Mouse (Mus musculus): ENCODE measurements around the gene Smim5. TPM values are rescaled to one million over a fixed set of nuclear protein-coding genes. Genes with fewer than 3 reads are reported as not detected.

The Smim5 gene
- polyA plus RNA-seq, 1 experiment: 1.3 TPM

DNA sequence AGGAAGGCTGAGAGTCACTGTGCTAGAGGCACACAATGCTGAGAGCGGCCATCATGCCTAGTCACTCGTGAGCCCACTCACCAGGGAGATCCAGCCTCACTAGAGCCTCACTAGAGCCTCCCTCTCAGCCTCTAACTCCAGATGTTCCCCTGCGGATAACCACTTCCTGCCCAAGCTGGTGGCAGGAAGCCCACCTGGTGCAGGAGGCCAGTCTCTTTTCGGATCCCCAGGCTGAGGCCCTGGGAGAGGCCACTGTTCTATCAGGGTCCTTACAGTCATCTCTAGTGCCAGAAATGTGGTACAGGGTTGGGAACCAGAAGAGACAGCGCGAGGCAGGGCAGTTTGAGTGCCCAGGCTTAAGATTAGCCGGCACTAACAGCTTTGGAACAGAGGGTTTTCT lies 1.3 kb upstream of the Smim5 start:
- no peak for DNase-seq
- WGBS: 79% methylated on average over 7 of the region's 7 CpGs
- Histone ChIP-seq H3K4me1 (ENCODE audit: control insufficient read depth, insufficient read depth, low read length) (no peaks in the 10 kb centered on the region), H3K27me3 (ENCODE audit: control insufficient read depth, insufficient read depth, low read length) (no peaks in the 10 kb centered on the region), H3K4me3 (replicated peaks; ENCODE audit: insufficient read depth, low read depth, low read length) (no peak overlapping the region), H3K27ac (ENCODE audit: insufficient read depth, low read length) (no peak overlapping the region)
- TF ChIP-seq POLR2A (IDR thresholded peaks at IDR 0.05; ENCODE audit: borderline replicate concordance, insufficient read depth, low read length) (no peak), CTCF (IDR thresholded peaks at IDR 0.05; ENCODE audit: borderline replicate concordance, insufficient read depth, low read depth, low read length) (no peak)

DNA sequence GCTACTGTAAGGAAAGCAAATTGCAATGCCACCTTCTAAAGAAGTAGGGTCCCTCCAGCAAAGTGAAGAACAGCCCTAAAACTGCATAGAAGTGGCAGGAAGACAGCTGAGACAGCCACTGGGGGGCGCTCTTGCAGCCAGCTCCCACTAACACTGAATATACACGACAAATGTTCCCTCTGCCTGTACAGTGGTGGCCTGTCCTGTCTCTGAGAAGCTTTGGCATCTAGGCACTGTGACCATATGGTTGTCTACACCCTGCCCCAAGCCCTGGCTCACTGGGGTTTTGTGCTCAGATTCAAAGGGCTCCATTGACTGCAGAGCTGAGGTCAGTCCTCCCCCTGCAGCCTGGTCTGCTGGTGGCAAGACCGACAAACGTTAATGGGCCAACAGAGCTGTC lies 880 bp upstream of the Smim5 start:
- TF ChIP-seq CTCF (IDR thresholded peaks at IDR 0.05; ENCODE audit: borderline replicate concordance, insufficient read depth, low read depth, low read length) (peak; percentile 66), POLR2A (IDR thresholded peaks at IDR 0.05; ENCODE audit: borderline replicate concordance, insufficient read depth, low read length) (no peak)
- 1% methylated on average over 4 of the region's 4 CpGs for WGBS
- Histone ChIP-seq H3K27ac (ENCODE audit: insufficient read depth, low read length) (no peak overlapping the region), H3K27me3 (ENCODE audit: control insufficient read depth, insufficient read depth, low read length) (no peaks in the 10 kb centered on the region), H3K4me1 (ENCODE audit: control insufficient read depth, insufficient read depth, low read length) (no peaks in the 10 kb centered on the region), H3K4me3 (replicated peaks; ENCODE audit: insufficient read depth, low read depth, low read length) (no peak overlapping the region)
- peak; percentile 73 to 87 for DNase-seq

DNA sequence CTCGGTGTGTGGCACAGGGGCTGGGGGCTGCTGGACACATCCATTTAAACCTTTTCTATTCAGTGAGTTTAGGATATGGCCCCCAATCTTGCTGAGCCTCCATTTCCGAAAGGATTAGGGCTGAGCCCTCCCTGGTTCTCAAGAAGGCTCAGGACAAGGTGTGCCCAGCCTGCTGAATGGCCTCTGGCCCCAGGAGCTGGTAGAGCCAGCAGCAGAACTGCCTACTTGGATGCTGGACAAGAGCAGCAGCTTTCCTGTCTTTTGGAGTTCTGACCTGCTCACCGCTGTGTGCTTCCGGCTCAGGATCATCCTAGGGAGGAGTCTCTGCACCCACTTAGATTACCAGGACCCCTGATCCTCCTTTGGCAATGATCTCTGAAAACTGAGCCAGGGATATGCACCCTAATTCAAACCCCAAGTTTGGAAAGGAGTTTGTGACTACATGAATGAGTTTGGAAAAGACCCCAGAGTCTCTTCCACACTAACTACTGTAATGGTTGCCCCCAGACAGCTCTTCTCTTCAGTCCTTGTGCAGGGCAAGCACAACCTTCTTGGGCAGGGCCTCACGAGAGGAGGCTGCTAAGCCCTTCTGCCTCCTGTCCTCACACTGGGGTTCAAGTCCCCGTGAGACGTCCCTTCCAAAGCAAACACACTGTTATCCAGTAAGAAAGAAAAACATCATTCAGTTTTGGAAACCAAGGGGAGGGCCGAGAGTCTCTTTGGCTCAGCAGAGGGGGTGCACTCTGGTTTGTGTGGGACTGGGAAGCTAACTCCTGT lies 983 bp downstream of the Smim5 start:
- Histone ChIP-seq H3K27me3 (ENCODE audit: control insufficient read depth, insufficient read depth, low read length) (no peaks in the 10 kb centered on the region), H3K4me3 (replicated peaks; ENCODE audit: insufficient read depth, low read depth, low read length) (no peak overlapping the region), H3K27ac (ENCODE audit: insufficient read depth, low read length) (no peak overlapping the region), H3K4me1 (ENCODE audit: control insufficient read depth, insufficient read depth, low read length) (no peaks in the 10 kb centered on the region)
- no peak for DNase-seq
- WGBS: 88% methylated on average over 8 of the region's 8 CpGs
- TF ChIP-seq POLR2A (IDR thresholded peaks at IDR 0.05; ENCODE audit: borderline replicate concordance, insufficient read depth, low read length) (no peak), CTCF (IDR thresholded peaks at IDR 0.05; ENCODE audit: borderline replicate concordance, insufficient read depth, low read depth, low read length) (no peak)

DNA sequence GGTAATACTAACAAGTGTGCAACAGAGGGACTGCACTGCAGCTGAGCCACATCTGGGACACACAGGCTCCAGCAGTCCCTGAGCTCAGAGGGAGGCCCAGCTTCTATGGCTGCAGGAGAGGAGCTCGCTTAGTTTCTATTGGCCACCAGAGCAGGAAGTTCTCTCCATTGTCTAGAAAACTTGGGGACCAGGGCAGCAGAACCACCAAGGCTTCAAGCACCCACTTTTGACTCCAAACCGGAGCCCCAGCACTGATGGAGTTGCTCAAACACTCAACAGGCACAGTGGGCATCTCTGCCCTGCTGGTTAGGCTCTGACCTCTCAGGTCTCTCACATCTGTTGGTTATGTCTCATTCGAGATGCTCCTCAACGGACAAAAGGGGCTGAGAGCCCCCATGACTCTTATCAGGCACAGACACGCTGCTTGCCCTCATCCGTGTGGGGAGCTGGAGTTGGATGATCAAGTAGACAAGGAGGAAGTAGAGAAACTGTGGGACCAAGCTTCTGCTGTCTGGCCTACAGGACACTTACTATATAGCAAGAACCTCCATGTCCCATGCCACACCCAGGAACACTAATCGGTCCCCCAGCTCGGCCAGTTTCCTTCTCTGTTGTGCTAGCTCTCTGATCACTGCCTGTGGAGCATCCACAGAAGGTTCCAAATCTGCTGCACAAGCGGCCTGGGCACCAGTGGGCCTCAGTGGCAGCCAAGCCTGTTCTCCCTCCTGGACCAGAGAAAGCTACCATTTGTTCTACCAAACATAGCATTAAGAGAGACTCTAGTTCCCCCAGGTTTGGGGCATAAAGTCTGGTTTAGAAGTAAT lies 1.8 kb downstream of the Smim5 start:
- H3K27me3 ChIP-seq (ENCODE audit: control insufficient read depth, insufficient read depth, low read length): no peaks in the 10 kb centered on the region
- no peak for DNase-seq
- no peak for TF ChIP-seq POLR2A (IDR thresholded peaks at IDR 0.05; ENCODE audit: borderline replicate concordance, insufficient read depth, low read length)
- no peak for TF ChIP-seq CTCF (IDR thresholded peaks at IDR 0.05; ENCODE audit: borderline replicate concordance, insufficient read depth, low read depth, low read length)
- H3K4me1 ChIP-seq (ENCODE audit: control insufficient read depth, insufficient read depth, low read length): no peaks in the 10 kb centered on the region
- 92% methylated on average over 9 of the region's 9 CpGs for WGBS
- H3K4me3 ChIP-seq (replicated peaks; ENCODE audit: insufficient read depth, low read depth, low read length): no peak overlapping the region
- no peak overlapping the region for H3K27ac ChIP-seq (ENCODE audit: insufficient read depth, low read length)

- TF ChIP-seq POLR2A (IDR thresholded peaks at IDR 0.05; ENCODE audit: borderline replicate concordance, insufficient read depth, low read length) (no peak), CTCF (IDR thresholded peaks at IDR 0.05; ENCODE audit: borderline replicate concordance, insufficient read depth, low read depth, low read length) (no peak)
- 80% methylated on average over 5 of the region's 5 CpGs for WGBS
- no peak for DNase-seq
Observed at GRCm38 (mm10) chr11:115902177-115902576, 2.4 kb downstream of the Smim5 start.

DNA sequence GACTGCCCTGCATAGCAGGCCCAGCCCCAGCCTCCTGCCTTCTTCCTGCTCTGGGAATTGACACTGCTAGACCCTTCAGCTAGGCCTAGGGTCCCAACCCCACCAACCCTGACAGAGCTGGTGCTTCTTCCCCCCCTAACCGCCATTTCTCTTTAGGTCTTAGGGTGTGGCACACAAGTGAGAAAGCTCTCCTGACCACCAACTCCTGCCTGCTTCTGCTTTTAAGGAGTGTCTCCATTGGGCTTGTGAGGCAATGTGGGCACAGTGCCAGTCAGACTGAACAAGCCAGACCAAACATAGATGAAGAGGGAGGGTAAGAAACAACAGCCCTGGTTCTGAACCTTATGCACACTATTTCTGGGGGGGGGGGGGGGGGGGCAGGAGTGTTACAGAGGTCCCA lies 3.1 kb downstream of the Smim5 start:
- no peaks in the 10 kb centered on the region for H3K4me1 ChIP-seq (ENCODE audit: control insufficient read depth, insufficient read depth, low read length)
- no peaks in the 10 kb centered on the region for H3K27me3 ChIP-seq (ENCODE audit: control insufficient read depth, insufficient read depth, low read length)
- WGBS: 95% methylated on average over 1 of the region's 1 CpGs
- DNase-seq: no peak
- H3K4me3 ChIP-seq (replicated peaks; ENCODE audit: insufficient read depth, low read depth, low read length): no peak overlapping the region
- no peak overlapping the region for H3K27ac ChIP-seq (ENCODE audit: insufficient read depth, low read length)
- no peak for TF ChIP-seq POLR2A (IDR thresholded peaks at IDR 0.05; ENCODE audit: borderline replicate concordance, insufficient read depth, low read length)
- no peak for TF ChIP-seq CTCF (IDR thresholded peaks at IDR 0.05; ENCODE audit: borderline replicate concordance, insufficient read depth, low read depth, low read length)

More at GRCm38 (mm10) chr11:115902177-115902576, 2.4 kb downstream of the Smim5 start:
- Histone ChIP-seq H3K4me3 (replicated peaks; ENCODE audit: insufficient read depth, low read depth, low read length) (no peak overlapping the region), H3K27ac (ENCODE audit: insufficient read depth, low read length) (no peak overlapping the region), H3K4me1 (ENCODE audit: control insufficient read depth, insufficient read depth, low read length) (no peaks in the 10 kb centered on the region), H3K27me3 (ENCODE audit: control insufficient read depth, insufficient read depth, low read length) (no peaks in the 10 kb centered on the region)

DNA sequence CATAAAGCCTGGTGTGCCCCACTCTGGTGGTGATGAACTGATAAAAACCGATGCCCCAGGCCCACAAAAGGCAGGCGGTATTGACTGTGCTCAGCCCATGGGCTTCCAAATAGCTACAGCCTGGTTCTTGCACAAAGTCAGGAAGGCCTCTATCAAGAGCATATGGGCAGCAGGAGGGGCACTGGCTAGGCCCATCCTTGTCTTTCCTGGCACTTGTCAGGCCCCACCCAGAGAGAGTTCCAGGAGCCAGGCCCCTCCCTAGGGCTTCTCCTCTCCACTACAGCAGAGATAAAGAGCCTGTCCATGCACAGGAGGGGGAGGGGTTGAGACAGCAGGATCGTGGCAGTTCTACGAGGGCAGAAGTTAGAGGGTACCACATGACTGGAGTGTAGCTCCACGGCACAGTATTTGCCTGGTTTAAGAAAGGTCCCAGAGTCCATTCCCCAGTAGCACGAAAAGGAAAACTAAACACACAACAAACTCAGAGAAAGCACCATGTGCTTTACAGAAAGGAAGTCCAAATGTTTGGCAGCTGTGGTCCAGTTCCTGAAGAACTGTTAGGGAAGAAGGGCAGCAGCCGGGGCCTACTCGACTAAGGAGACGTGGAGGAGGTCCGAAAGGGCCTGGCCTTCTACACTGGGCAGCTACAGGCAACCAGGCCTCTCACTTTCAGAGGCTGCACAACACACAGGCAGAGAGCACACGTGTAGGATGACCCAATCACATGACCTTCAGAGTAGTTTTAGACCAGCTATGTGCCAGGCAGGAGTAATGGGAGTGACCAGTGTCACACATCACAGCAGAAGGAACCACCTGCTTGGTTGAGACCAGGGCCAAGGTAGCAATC lies 3.8 kb downstream of the Smim5 start:
- WGBS: 60% methylated on average over 11 of the region's 11 CpGs
- Histone ChIP-seq H3K4me1 (ENCODE audit: control insufficient read depth, insufficient read depth, low read length) (no peaks in the 10 kb centered on the region), H3K27me3 (ENCODE audit: control insufficient read depth, insufficient read depth, low read length) (no peaks in the 10 kb centered on the region), H3K27ac (ENCODE audit: insufficient read depth, low read length) (no peak overlapping the region), H3K4me3 (replicated peaks; ENCODE audit: insufficient read depth, low read depth, low read length) (no peak overlapping the region)
- no peak for TF ChIP-seq POLR2A (IDR thresholded peaks at IDR 0.05; ENCODE audit: borderline replicate concordance, insufficient read depth, low read length)
- DNase-seq: no peak

Data from cerebellum, adult 2 months (tissue).